Mouse (Mus musculus) heart, embryonic 15.5 days (tissue): ENCODE measurements around the gene Brinp2. TPM values are rescaled to one million over a fixed set of nuclear protein-coding genes. Genes with fewer than 3 reads are reported as not detected.

Experiments
- ATAC-seq: fragments of 200-750 bp; cut with Nextera tagmentation; replicated peaks from 2 replicates; pipeline ENCODE4 v1.8.0; 2017; ENCODE audit warnings: low read depth, moderate TSS enrichment; ENCODE audit not compliant: insufficient number of reproducible peaks, insufficient read depth, low FRiP score
- H3K27ac ChIP-seq: fragments of 300-500 bp; sonication (generic); 2 replicates; pipeline ENCODE4 v1.5.1; 2015; ENCODE audit warnings: mild to moderate bottlenecking, inconsistent platforms
- H3K27me3 ChIP-seq: fragments of 300-500 bp; sonication (generic); 2 replicates; pipeline ENCODE4 v1.6.1; 2015; ENCODE audit warnings: inconsistent platforms
- H3K36me3 ChIP-seq: fragments of 300-500 bp; sonication (generic); 2 replicates; pipeline ENCODE4 v1.6.1; 2015; ENCODE audit warnings: mild to moderate bottlenecking, inconsistent platforms
- H3K4me1 ChIP-seq: fragments of 300-500 bp; sonication (generic); replicated peaks from 2 replicates; pipeline ENCODE4 v1.6.1; 2015; ENCODE audit warnings: inconsistent platforms
- H3K4me2 ChIP-seq: fragments of 300-500 bp; sonication (generic); 2 replicates; pipeline ENCODE4 v1.6.1; 2015; ENCODE audit warnings: inconsistent platforms, mild to moderate bottlenecking, moderate library complexity
- H3K4me3 ChIP-seq: fragments of 300-500 bp; sonication (generic); 2 replicates; pipeline ENCODE4 v1.5.1; 2015; ENCODE audit warnings: mild to moderate bottlenecking, inconsistent platforms
- H3K9ac ChIP-seq: fragments of 300-500 bp; sonication (generic); 2 replicates; pipeline ENCODE4 v1.6.1; 2015; ENCODE audit warnings: mild to moderate bottlenecking, inconsistent platforms
- H3K9me3 ChIP-seq: fragments of 300-500 bp; sonication (generic); replicated peaks from 2 replicates; pipeline ENCODE4 v1.6.1; 2016; ENCODE audit warnings: inconsistent platforms
- WGBS: fragments of 180-500 bp; shearing (Covaris S2); methylation state at CpG from one replicate; pipeline ENCODE4 v1.1.7; 2015; ENCODE audit warnings: mixed read lengths; 5-methylcytosine and 5-hydroxymethylcytosine counted together
- polyA plus RNA-seq: library from polyadenylated mRNA; unstranded; fragments of >200 nt; fragmentation: Nextera tagmentation; extraction: Ambion mirVana; gene quantifications from 2 replicates; pipeline ENCODE4 v1.2.1, GENCODE M21; 2015

Gene Brinp2
- 0.34 and 0.62 TPM in 2 replicates for polyA plus RNA-seq

- 0% methylated on average over 30 of the region's 30 CpGs for WGBS
- peak within 1 kb of the TSS; percentile 26; the same call in 1 of the 2 replicates for H3K9ac ChIP-seq
- peak within 1 kb of the TSS; percentile 57 for H3K4me3 ChIP-seq
- no peaks in the 10 kb centered on the region for H3K36me3 ChIP-seq
- ATAC-seq, result peak; percentile 91
- peaks cover 13% of the 10 kb centered on the region for H3K4me1 ChIP-seq
- peak within 1 kb of the TSS; percentile 83 for H3K4me2 ChIP-seq
- no peaks in the 10 kb centered on the region for H3K9me3 ChIP-seq
- H3K27me3 ChIP-seq, result peaks cover 69% of the 10 kb centered on the region
- H3K27ac ChIP-seq, result no peak within 1 kb of the TSS
Measured at GRCm38 (mm10) chr1:158356051-158356461, at the start of gene Brinp2. Brinp2 (minus strand) TSS chr1:158356326.

- Histone ChIP-seq H3K27ac (no peak overlapping the region), H3K9ac (no peak overlapping the region), H3K9me3 (no peaks in the 10 kb centered on the region), H3K4me3 (no peak overlapping the region), H3K4me1 (no peaks in the 10 kb centered on the region), H3K36me3 (no peaks in the 10 kb centered on the region), H3K27me3 (no peaks in the 10 kb centered on the region), H3K4me2 (no peak overlapping the region)
- 50% methylated on average over 2 of the region's 2 CpGs for WGBS
- no peak for ATAC-seq
Measured at GRCm38 (mm10) chr1:158400898-158401297, 44.8 kb upstream of the Brinp2 start.

- no peak overlapping the region for H3K4me2 ChIP-seq
- no peaks in the 10 kb centered on the region for H3K9me3 ChIP-seq
- no peak overlapping the region for H3K9ac ChIP-seq
- H3K27ac ChIP-seq, result no peak overlapping the region
- H3K36me3 ChIP-seq, result no peaks in the 10 kb centered on the region
- WGBS, result 66% methylated on average over 2 of the region's 2 CpGs
- H3K4me3 ChIP-seq, result no peak overlapping the region
- H3K27me3 ChIP-seq, result no peaks in the 10 kb centered on the region
- no peaks in the 10 kb centered on the region for H3K4me1 ChIP-seq
- no peak for ATAC-seq
Measured at GRCm38 (mm10) chr1:158397058-158397457, 40.9 kb upstream of the Brinp2 start.

- H3K36me3 ChIP-seq, result no peaks in the 10 kb centered on the region
- H3K4me1 ChIP-seq, result no peaks in the 10 kb centered on the region
- no peaks in the 10 kb centered on the region for H3K27me3 ChIP-seq
- no peak overlapping the region for H3K9ac ChIP-seq
- H3K4me3 ChIP-seq, result no peak overlapping the region
- ATAC-seq, result no peak
- 66% methylated on average over 4 of the region's 4 CpGs for WGBS
- no peak overlapping the region for H3K27ac ChIP-seq
- no peak overlapping the region for H3K4me2 ChIP-seq
- H3K9me3 ChIP-seq, result no peaks in the 10 kb centered on the region
Measured at GRCm38 (mm10) chr1:158390693-158391092, 34.6 kb upstream of the Brinp2 start.

- no peaks in the 10 kb centered on the region for H3K9me3 ChIP-seq
- H3K36me3 ChIP-seq, result no peaks in the 10 kb centered on the region
- no peak overlapping the region for H3K9ac ChIP-seq
- H3K4me3 ChIP-seq, result no peak overlapping the region
- H3K4me1 ChIP-seq, result no peaks in the 10 kb centered on the region
- no peak overlapping the region for H3K4me2 ChIP-seq
- H3K27me3 ChIP-seq, result no peaks in the 10 kb centered on the region
- WGBS, result 86% methylated on average over 4 of the region's 4 CpGs
- no peak for ATAC-seq
- no peak overlapping the region for H3K27ac ChIP-seq
Measured at GRCm38 (mm10) chr1:158388995-158389394, 32.9 kb upstream of the Brinp2 start.

- ATAC-seq, result no peak
- H3K4me3 ChIP-seq, result no peak overlapping the region
- no peak overlapping the region for H3K9ac ChIP-seq
- 44% methylated on average over 3 of the region's 3 CpGs for WGBS
- H3K9me3 ChIP-seq, result no peaks in the 10 kb centered on the region
- no peaks in the 10 kb centered on the region for H3K4me1 ChIP-seq
- no peak overlapping the region for H3K27ac ChIP-seq
- no peaks in the 10 kb centered on the region for H3K27me3 ChIP-seq
- H3K36me3 ChIP-seq, result no peaks in the 10 kb centered on the region
- H3K4me2 ChIP-seq, result no peak overlapping the region
Measured at GRCm38 (mm10) chr1:158386781-158387180, 30.7 kb upstream of the Brinp2 start.

- H3K9me3 ChIP-seq, result no peaks in the 10 kb centered on the region
- no peaks in the 10 kb centered on the region for H3K36me3 ChIP-seq
- H3K9ac ChIP-seq, result no peak overlapping the region
- WGBS, result 82% methylated on average over 2 of the region's 2 CpGs
- H3K4me1 ChIP-seq, result no peaks in the 10 kb centered on the region
- no peak overlapping the region for H3K4me3 ChIP-seq
- no peak for ATAC-seq
- H3K4me2 ChIP-seq, result no peak overlapping the region
- no peak overlapping the region for H3K27ac ChIP-seq
- H3K27me3 ChIP-seq, result no peaks in the 10 kb centered on the region
Measured at GRCm38 (mm10) chr1:158385311-158385710, 29.2 kb upstream of the Brinp2 start.

- 77% methylated on average over 3 of the region's 3 CpGs for WGBS
- no peak overlapping the region for H3K4me2 ChIP-seq
- ATAC-seq, result no peak
- no peaks in the 10 kb centered on the region for H3K36me3 ChIP-seq
- H3K4me3 ChIP-seq, result no peak overlapping the region
- no peak overlapping the region for H3K9ac ChIP-seq
- no peak overlapping the region for H3K27ac ChIP-seq
- H3K4me1 ChIP-seq, result no peaks in the 10 kb centered on the region
- H3K9me3 ChIP-seq, result no peaks in the 10 kb centered on the region
- H3K27me3 ChIP-seq, result no peaks in the 10 kb centered on the region
Measured at GRCm38 (mm10) chr1:158383210-158383609, 27.1 kb upstream of the Brinp2 start.

- Histone ChIP-seq H3K4me3 (no peak overlapping the region), H3K36me3 (no peaks in the 10 kb centered on the region), H3K27ac (no peak overlapping the region), H3K27me3 (no peaks in the 10 kb centered on the region), H3K4me1 (no peaks in the 10 kb centered on the region), H3K9ac (no peak overlapping the region), H3K9me3 (no peaks in the 10 kb centered on the region), H3K4me2 (no peak overlapping the region)
- no peak for ATAC-seq
- 72% methylated on average over 6 of the region's 6 CpGs for WGBS
Measured at GRCm38 (mm10) chr1:158382277-158382676, 26.2 kb upstream of the Brinp2 start.

- 53% methylated on average over 1 of the region's 1 CpGs for WGBS
- Histone ChIP-seq H3K4me2 (no peak overlapping the region), H3K27me3 (peaks cover 34% of the 10 kb centered on the region), H3K36me3 (no peaks in the 10 kb centered on the region), H3K4me3 (no peak overlapping the region), H3K9me3 (no peaks in the 10 kb centered on the region), H3K27ac (no peak overlapping the region), H3K9ac (no peak overlapping the region), H3K4me1 (0 out of 2 replicates have a peak, but pooled peaks cover 2% of the 10 kb centered on the region)
- ATAC-seq, result no peak
Measured at GRCm38 (mm10) chr1:158364461-158364860, 8.3 kb upstream of the Brinp2 start.

- Histone ChIP-seq H3K9ac (0 out of 2 replicates have a peak overlapping the region, but pooled peaks have one; percentile 17), H3K4me3 (peak overlapping the region; percentile 38), H3K9me3 (no peaks in the 10 kb centered on the region), H3K36me3 (no peaks in the 10 kb centered on the region), H3K4me1 (0 out of 2 replicates have a peak, but pooled peaks cover 2% of the 10 kb centered on the region), H3K27me3 (peaks cover 43% of the 10 kb centered on the region), H3K4me2 (peak overlapping the region; percentile 66), H3K27ac (no peak overlapping the region)
- under 1% methylated on average over 35 of the region's 37 CpGs for WGBS
- ATAC-seq, result no peak
Measured at GRCm38 (mm10) chr1:158362292-158363101, 6.4 kb upstream of the Brinp2 start.

- no peak within 1 kb of the TSS for H3K27ac ChIP-seq
- 7% methylated on average over 2 of the region's 2 CpGs for WGBS
- ATAC-seq, result no peak
Measured at GRCm38 (mm10) chr1:158361964-158362291, 5.8 kb upstream of the Brinp2 start, which contains the start of gene Astn1. Astn1 (plus strand) TSS chr1:158362273.

More at GRCm38 (mm10) chr1:158361964-158362291, 5.8 kb upstream of the Brinp2 start, which contains the start of gene Astn1:
- H3K4me3 ChIP-seq, result peak within 1 kb of the TSS; percentile 38
- H3K36me3 ChIP-seq, result no peaks in the 10 kb centered on the region
- H3K9ac ChIP-seq, result 0 out of 2 replicates have a peak within 1 kb of the TSS, but pooled peaks have one; percentile 17
- H3K9me3 ChIP-seq, result no peaks in the 10 kb centered on the region
- peaks cover 49% of the 10 kb centered on the region for H3K27me3 ChIP-seq
- peak within 1 kb of the TSS; percentile 66 for H3K4me2 ChIP-seq
- 0 out of 2 replicates have a peak, but pooled peaks cover 2% of the 10 kb centered on the region for H3K4me1 ChIP-seq
